10 mouse cellular contexts compared by ENCODE assay signal in the genomic region with DNA sequence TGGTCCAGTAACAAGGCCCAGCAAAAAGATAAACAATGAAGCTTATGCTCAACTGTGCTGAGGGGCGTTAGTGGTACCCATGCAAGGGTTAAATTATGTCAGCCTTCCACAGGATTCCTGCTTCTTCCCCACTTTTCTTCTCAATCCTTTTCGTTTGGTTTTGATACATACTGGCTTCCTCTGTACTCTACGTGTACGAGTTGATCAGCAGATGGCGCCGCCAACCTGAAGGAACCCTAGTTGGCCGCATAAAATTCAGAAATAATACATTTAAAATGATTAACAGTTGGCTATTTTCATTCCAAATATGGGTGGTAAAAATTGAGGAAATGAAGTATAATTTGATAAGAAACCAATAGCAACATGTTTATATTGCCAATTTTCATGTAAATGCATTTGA. TPM values are rescaled to one million over a fixed set of nuclear protein-coding genes. Genes with fewer than 3 reads are reported as not detected.
DNase-seq lines count a peak whose midpoint lies in the region; ATAC-seq and TF ChIP-seq lines count a peak whose summit lies in the region.
"Had no signal": no experiment of that assay in that cellular context is flagged by ENCODE, and none has a peak within 500 bp of the region (broad histone marks: within the 10 kb centered on the region; RNA-seq: fewer than 3 reads in every experiment).

No protein-coding gene starts in this region.

- peak; percentile 59 for TF ChIP-seq CTCF in bone marrow macrophage, adult 2 months (IDR thresholded peaks at IDR 0.05; ENCODE audit: low read depth, low read length)

- ATAC-seq in neural tube, embryonic 11.5 days (ENCODE audit: insufficient read depth, low FRiP score, low TSS enrichment) = no peak
- no peak for ATAC-seq in CD4-positive, CD25-positive, alpha-beta regulatory T cell, adult 4 months

- DNase-seq in heart, postnatal 10 days = peak; percentile 38 to 62
- DNase-seq in heart, embryonic 10.5 days (ENCODE audit: low spot score) = no peak
- peak; percentile 53 for DNase-seq in neural tube, embryonic 11.5 days (ENCODE audit: low spot score)
- no peak for DNase-seq in neural tube, embryonic 10.5 days (ENCODE audit: extremely low spot score, low spot score)
- peak; percentile 60 for DNase-seq in gastrocnemius, postnatal 10 days
- DNase-seq in right cerebral cortex, postnatal 14 days = peak; percentile 64

- intact Hi-C loops in heart, postnatal 10 days (cut with DNase I) = loop anchor here (1.0 to 10.0 kb wide), 4 partner anchors 151 to 731 kb away; partner anchors contain the start of genes Dnajc25 and Lpar1

- no peaks in the 10 kb centered on the region for H3K9me3 ChIP-seq in heart, embryonic 10.5 days
- H3K9me3 ChIP-seq in neural tube, embryonic 11.5 days (ENCODE audit: control insufficient read depth, low read length) = no peaks in the 10 kb centered on the region

- H3K4me3 ChIP-seq in heart, embryonic 10.5 days = no peak overlapping the region
- H3K4me3 ChIP-seq in neural tube, embryonic 11.5 days (ENCODE audit: low read depth, low read length) = no peak overlapping the region
- H3K4me3 ChIP-seq in bone marrow macrophage, adult 2 months (ENCODE audit: insufficient read depth, low read length) = no peak overlapping the region

- H3K36me3 ChIP-seq in heart, embryonic 10.5 days = no peaks in the 10 kb centered on the region
- no peaks in the 10 kb centered on the region for H3K36me3 ChIP-seq in neural tube, embryonic 11.5 days (ENCODE audit: control insufficient read depth, insufficient read depth, low read length)

- H3K9ac ChIP-seq in neural tube, embryonic 11.5 days (ENCODE audit: low read length) = no peak overlapping the region

- no peaks in the 10 kb centered on the region for H3K4me1 ChIP-seq in heart, embryonic 10.5 days
- no peaks in the 10 kb centered on the region for H3K4me1 ChIP-seq in neural tube, embryonic 11.5 days (ENCODE audit: control insufficient read depth, insufficient read depth, low read length)
- no peaks in the 10 kb centered on the region for H3K4me1 ChIP-seq in bone marrow macrophage, adult 2 months (ENCODE audit: control insufficient read depth, insufficient read depth, low read length)

- H3K27me3 ChIP-seq in heart, embryonic 10.5 days (ENCODE audit: insufficient read depth, poor library complexity, severe bottlenecking) = no peaks in the 10 kb centered on the region
- no peaks in the 10 kb centered on the region for H3K27me3 ChIP-seq in neural tube, embryonic 11.5 days (ENCODE audit: control insufficient read depth, insufficient read depth, low read length)

- WGBS in heart, embryonic 10.5 days = 59% methylated on average over 7 of the region's 7 CpGs
- WGBS in neural tube, embryonic 11.5 days = 67% methylated on average over 7 of the region's 7 CpGs

- no peak overlapping the region for H3K27ac ChIP-seq in heart, embryonic 10.5 days
- H3K27ac ChIP-seq in neural tube, embryonic 11.5 days (ENCODE audit: low read depth, low read length) = no peak overlapping the region
- no peak overlapping the region for H3K27ac ChIP-seq in bone marrow macrophage, adult 2 months (ENCODE audit: insufficient read depth, low read depth, low read length)
- H3K27ac ChIP-seq: macrophage had no signal

- no peak for TF ChIP-seq POLR2A in bone marrow macrophage, adult 2 months (IDR thresholded peaks at IDR 0.05; ENCODE audit: borderline replicate concordance, low read depth, low read length)

- H3K4me2 ChIP-seq in neural tube, embryonic 11.5 days (ENCODE audit: low read depth) = no peak overlapping the region

RNA-seq across cellular contexts. Expression of gene Musk, which starts 19.5 kb away (rescaled TPM):
- under 1 TPM; 0.40 to 0.93 TPM for total RNA-seq in heart, postnatal 10 days (2021)
- 0.05 TPM in 1 of 2 replicates, not detected in the other for polyA plus RNA-seq in heart, embryonic 10.5 days (2016; fragmentation: Nextera tagmentation; extraction: Ambion mirVana)
- 1.3 and 1.7 TPM in 2 replicates for polyA plus RNA-seq in neural tube, embryonic 11.5 days (2014; fragmentation: Nextera tagmentation; extraction: Ambion mirVana)
- polyA plus RNA-seq in bone marrow macrophage, adult 2 months (2012; ENCODE audit: insufficient read depth, insufficient read length, missing spikeins) = 0.40 TPM in 1 of 2 replicates, not detected in the other
- total RNA-seq in gastrocnemius, postnatal 10 days (2021) = 10 to 100 TPM; 28.5 to 31.2 TPM
- not detected for polyA plus RNA-seq in CD4-positive, CD25-positive, alpha-beta regulatory T cell, adult 4 months (2017; shearing (Covaris generic))
- polyA plus RNA-seq: heart, embryonic 14.5 days; macrophage had no signal

RNA-seq across cellular contexts. Expression of gene Svep1, which starts 59.6 kb away (rescaled TPM):
- 10 to 100 TPM; 11.0 to 12.1 TPM for total RNA-seq in heart, postnatal 10 days (2021)
- polyA plus RNA-seq in heart, embryonic 10.5 days (2016; fragmentation: Nextera tagmentation; extraction: Ambion mirVana) = 1.8 and 3.4 TPM in 2 replicates
- polyA plus RNA-seq in neural tube, embryonic 11.5 days (2014; fragmentation: Nextera tagmentation; extraction: Ambion mirVana) = 1.5 and 1.9 TPM in 2 replicates
- 0.07 and 0.12 TPM in 2 replicates for polyA plus RNA-seq in bone marrow macrophage, adult 2 months (2012; ENCODE audit: insufficient read depth, insufficient read length, missing spikeins)
- total RNA-seq in gastrocnemius, postnatal 10 days (2021) = 10 to 100 TPM; 18.7 to 20.9 TPM
- under 1 TPM in 1 of 2 experiments, not detected in 1; 0.03 TPM for polyA plus RNA-seq in CD4-positive, CD25-positive, alpha-beta regulatory T cell, adult 4 months (2017; shearing (Covaris generic))
- polyA plus RNA-seq: macrophage had no signal

Comparison
In these comparisons a context has a peak if more than half of its experiments do, and no peak if none do; other contexts are left out.
1. DNase-seq: peak in heart, postnatal 10 days (2 of 2), neural tube, embryonic 11.5 days (single experiment), gastrocnemius, postnatal 10 days (single experiment) and right cerebral cortex, postnatal 14 days (single experiment); none in heart, embryonic 10.5 days (single experiment) and neural tube, embryonic 10.5 days (single experiment).